Mouse (Mus musculus) central nervous system, embryonic 11.5 days (tissue): ENCODE data around the gene Cutal. TPM values are rescaled to one million over a fixed set of nuclear protein-coding genes. Genes with fewer than 3 reads are reported as not detected.

Experiments used
- polyA plus RNA-seq: library from polyadenylated mRNA; depleted of rRNA; stranded (reverse); fragments of >200 nt; gene quantifications from 2 replicates; pipeline ENCODE4 v1.2.3, GENCODE M21; 2012; rRNA removed

Gene Cutal
- polyA plus RNA-seq, result 0.14 and 0.22 TPM in 2 replicates

GRCm38 (mm10) chr2:34874271-34874670 lies at the start of gene Cutal:
Cutal (plus strand) TSS chr2:34874396.

GRCm38 (mm10) chr2:34825827-34826459 lies 48.3 kb upstream of the Cutal start, which contains the start of gene Fbxw2:
Fbxw2 (minus strand) TSS chr2:34826311.

GRCm38 (mm10) chr2:34832766-34833457 lies 41.3 kb upstream of the Cutal start, which contains the start of gene Gm34653:
Gm34653 (plus strand) TSS chr2:34833007.

GRCm38 (mm10) chr2:34874816-34875345 lies 685 bp downstream of the Cutal start, which contains the start of gene Psmd5:
Psmd5 (minus strand) TSS chr2:34874968.

GRCm38 (mm10) chr2:34913218-34914068 lies 39.2 kb downstream of the Cutal start, which contains the start of gene Phf19:
Phf19 (minus strand) TSS chr2:34914026.

Other genes starting within 250 kb of the Cutal start
- gene Gapvd1, start 119.2 kb upstream of the Cutal start, polyA plus RNA-seq, result 39.7 and 45.8 TPM in 2 replicates
- 667 and 1,111 TPM in 2 replicates for gene Hspa5, start 102.4 kb upstream of the Cutal start, polyA plus RNA-seq
- gene Rabepk, start 74.5 kb upstream of the Cutal start, polyA plus RNA-seq, result 20.6 and 28.4 TPM in 2 replicates
- gene Fbxw2, start 48.1 kb upstream of the Cutal start, polyA plus RNA-seq, result 49.8 and 54.7 TPM in 2 replicates
- gene Gm34653, start 41.4 kb upstream of the Cutal start, polyA plus RNA-seq, result 0.05 TPM in 2 replicates
- gene Psmd5, start 572 bp downstream of the Cutal start, polyA plus RNA-seq, result 26.8 and 68.7 TPM in 2 replicates
- 3.1 and 3.4 TPM in 2 replicates for gene Phf19, start 39.6 kb downstream of the Cutal start, polyA plus RNA-seq
- gene Traf1, start 87.4 kb downstream of the Cutal start, polyA plus RNA-seq, result 0.60 and 0.83 TPM in 2 replicates
- gene Hc, start 187.0 kb downstream of the Cutal start, polyA plus RNA-seq, result 0.84 and 1.7 TPM in 2 replicates
- gene AI182371, start 227.1 kb downstream of the Cutal start, polyA plus RNA-seq, result 1.4 and 1.7 TPM in 2 replicates
- gene Cntrl, start 235.1 kb downstream of the Cutal start, polyA plus RNA-seq, result 48.1 and 48.4 TPM in 2 replicates